Mouse (Mus musculus) liver, embryonic 14.5 days (tissue): ENCODE measurements around the gene Vamp8.

Source experiments
- CTCF ChIP-seq: IDR thresholded peaks from 2 replicates; pipeline ENCODE4 v1.5.1; 2016; ENCODE audit warnings: antibody characterized with exemption, low read depth, control low read depth
- EP300 ChIP-seq: IDR thresholded peaks from 2 replicates; pipeline ENCODE4 v1.6.1; 2016; ENCODE audit warnings: antibody characterized with exemption, low read depth

GRCm38 (mm10) chr6:72360599-72360935 lies 29.9 kb downstream of the Vamp8 start:
- no peak for TF ChIP-seq CTCF
- TF ChIP-seq EP300, result no peak
